Mouse (Mus musculus) myocyte (in vitro differentiated cells): Measurements from ENCODE around the gene Olfr211.

Experiments used
- MAX ChIP-seq: IDR thresholded peaks from one replicate; pipeline ENCODE4 v1.6.1; 2011; ENCODE audit warnings: low read depth, mild to moderate bottlenecking, control low read depth
- MYOD1 ChIP-seq, 3 experiments: IDR thresholded peaks; one replicate each; pipeline ENCODE4 v1.6.1; 2011; ENCODE audit warnings: control low read depth in 2 of 3, low read depth in 2 of 3, mild to moderate bottlenecking in 2 of 3, moderate library complexity in 1 of 3; ENCODE audit not compliant: insufficient read length in 2 of 3, control insufficient read depth in 1 of 3
- MYOG ChIP-seq, 3 experiments: IDR thresholded peaks; one replicate each; pipeline ENCODE4 v1.6.1; 2011; ENCODE audit warnings: control low read depth in 2 of 3, low read depth in 2 of 3, mild to moderate bottlenecking in 2 of 3; ENCODE audit not compliant: insufficient read length in 2 of 3, control insufficient read depth in 1 of 3, insufficient read depth in 1 of 3
- POLR2A ChIP-seq: IDR thresholded peaks from one replicate; pipeline ENCODE4 v1.6.1; 2011; ENCODE audit warnings: low read depth, mild to moderate bottlenecking, control low read depth, moderate library complexity; ENCODE audit not compliant: insufficient read length
- POLR2AphosphoS2 ChIP-seq: IDR thresholded peaks from one replicate; pipeline ENCODE4 v1.6.1; 2011; ENCODE audit warnings: low read depth, control low read depth; ENCODE audit not compliant: insufficient read length
- TCF12 ChIP-seq: IDR thresholded peaks from one replicate; pipeline ENCODE4 v1.6.1; 2011; ENCODE audit warnings: mild to moderate bottlenecking, control low read depth; ENCODE audit not compliant: poor library complexity, insufficient read depth, severe bottlenecking
- TCF3 ChIP-seq: IDR thresholded peaks from one replicate; pipeline ENCODE4 v1.6.1; 2011; ENCODE audit warnings: low read depth, control low read depth; ENCODE audit not compliant: insufficient read length
- USF1 ChIP-seq: IDR thresholded peaks from one replicate; pipeline ENCODE4 v1.6.1; 2011; ENCODE audit warnings: low read depth, mild to moderate bottlenecking, control low read depth, moderate library complexity

DNA sequence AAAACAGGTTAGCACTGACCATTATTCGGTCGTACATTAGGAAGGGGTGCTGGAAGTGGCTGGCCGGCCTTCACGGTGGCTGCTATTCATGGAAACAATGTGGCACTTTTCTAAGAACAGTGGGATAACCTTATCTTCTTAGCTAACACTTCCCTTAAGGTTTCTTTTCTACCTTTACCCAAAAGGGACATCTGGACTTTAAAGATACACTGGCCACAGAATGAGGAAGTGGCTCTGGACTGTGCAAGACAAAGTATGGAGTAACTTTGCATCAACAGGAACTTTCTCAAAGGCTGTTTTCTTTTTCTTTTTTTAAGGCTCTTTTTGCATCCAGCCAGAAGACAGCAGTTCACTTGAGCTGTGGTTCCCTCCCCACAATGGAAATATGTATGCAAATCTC, 30.2 kb upstream of the Olfr211 start:
- no peak for TF ChIP-seq MYOG (IDR thresholded peaks at IDR 0.05; ENCODE audit: control insufficient read depth in 1 of 3, insufficient read depth in 1 of 3, insufficient read length in 2 of 3, low read depth in 2 of 3)
- no peak for TF ChIP-seq POLR2AphosphoS2
- no peak for TF ChIP-seq POLR2A
- TF ChIP-seq USF1, result no peak
- TF ChIP-seq TCF12, result no peak
- TF ChIP-seq MYOD1 (IDR thresholded peaks at IDR 0.05; ENCODE audit: control insufficient read depth in 1 of 3, insufficient read length in 2 of 3, low read depth in 2 of 3), result no peak
- TF ChIP-seq MAX, result no peak
- no peak for TF ChIP-seq TCF3
